Mouse (Mus musculus) forebrain, embryonic 11.5 days (tissue): ENCODE results near the gene Apobec3. TPM values are rescaled to one million over a fixed set of nuclear protein-coding genes. Genes with fewer than 3 reads are reported as not detected.

Experiments used
- ATAC-seq: fragments of 200-750 bp; cut with Nextera tagmentation; replicated peaks from 2 replicates; pipeline ENCODE4 v1.8.0; 2017; ENCODE audit warnings: moderate TSS enrichment; ENCODE audit not compliant: low FRiP score
- DNase-seq: peaks from one replicate; pipeline ENCODE4 v3.0.0-alpha.2; 2017; ENCODE audit warnings: low spot score
- H3K27ac ChIP-seq: fragments of 300-500 bp; sonication (generic); 2 replicates; pipeline ENCODE4 v1.5.1; 2014; ENCODE audit warnings: low read depth, low read length
- H3K27me3 ChIP-seq: fragments of 300-500 bp; sonication (generic); 2 replicates; pipeline ENCODE4 v1.6.1; 2014; ENCODE audit warnings: mild to moderate bottlenecking, low read length, mixed read lengths; ENCODE audit not compliant: control insufficient read depth, insufficient read depth
- H3K36me3 ChIP-seq: fragments of 300-500 bp; sonication (generic); 2 replicates; pipeline ENCODE4 v1.6.1; 2014; ENCODE audit warnings: mild to moderate bottlenecking, low read length, moderate library complexity, mixed read lengths; ENCODE audit not compliant: control insufficient read depth, insufficient read depth
- H3K4me1 ChIP-seq: fragments of 300-500 bp; sonication (generic); replicated peaks from 2 replicates; pipeline ENCODE4 v1.6.1; 2014; ENCODE audit warnings: low read length, mixed read lengths; ENCODE audit not compliant: control insufficient read depth, insufficient read depth
- H3K4me2 ChIP-seq: fragments of 300-500 bp; sonication (generic); 2 replicates; pipeline ENCODE4 v1.6.1; 2014; ENCODE audit warnings: low read depth, mild to moderate bottlenecking, low read length, moderate library complexity, mixed read lengths; ENCODE audit not compliant: severe bottlenecking
- H3K4me3 ChIP-seq: fragments of 300-500 bp; sonication (generic); 2 replicates; pipeline ENCODE4 v1.5.1; 2014; ENCODE audit warnings: low read depth, low read length
- H3K9ac ChIP-seq: fragments of 300-500 bp; sonication (generic); 2 replicates; pipeline ENCODE4 v1.6.1; 2014; ENCODE audit warnings: low read length
- H3K9me3 ChIP-seq: fragments of 300-500 bp; sonication (generic); 2 replicates; pipeline ENCODE4 v1.6.1; 2016; ENCODE audit warnings: low read length, mixed read lengths; ENCODE audit not compliant: control insufficient read depth
- WGBS: fragments of 180-500 bp; shearing (Covaris S2); extraction: QIAGEN DNeasy Blood & Tissue Kit; methylation state at CpG from one replicate; pipeline ENCODE4 v1.1.7; 2014; 5-methylcytosine and 5-hydroxymethylcytosine counted together
- polyA plus RNA-seq: library from polyadenylated mRNA; unstranded; fragments of >200 nt; fragmentation: Nextera tagmentation; extraction: Ambion mirVana; gene quantifications from 2 replicates; pipeline ENCODE4 v1.2.1, GENCODE M21; 2014

Gene Apobec3
- polyA plus RNA-seq, 1 experiment from 2014 or later: 10.6 TPM

- no peaks in the 10 kb centered on the region for H3K36me3 ChIP-seq
- no peak overlapping the region for H3K4me2 ChIP-seq
- no peak overlapping the region for H3K9ac ChIP-seq
- H3K4me3 ChIP-seq: no peak overlapping the region
- no peak for ATAC-seq
- DNase-seq: no peak
- no peaks in the 10 kb centered on the region for H3K9me3 ChIP-seq
- H3K27ac ChIP-seq: no peak overlapping the region
- 84% methylated on average over 6 of the region's 6 CpGs for WGBS
- H3K27me3 ChIP-seq: no peaks in the 10 kb centered on the region
- no peaks in the 10 kb centered on the region for H3K4me1 ChIP-seq
Observed at GRCm38 (mm10) chr15:79942541-79942940, 51.1 kb downstream of the Apobec3 start.

- Histone ChIP-seq H3K36me3 (no peaks in the 10 kb centered on the region), H3K9me3 (no peaks in the 10 kb centered on the region), H3K27ac (no peak overlapping the region), H3K9ac (no peak overlapping the region), H3K4me1 (no peaks in the 10 kb centered on the region), H3K27me3 (no peaks in the 10 kb centered on the region), H3K4me3 (no peak overlapping the region), H3K4me2 (no peak overlapping the region)
- ATAC-seq: no peak
- 76% methylated on average over 3 of the region's 3 CpGs for WGBS
- no peak for DNase-seq
Observed at GRCm38 (mm10) chr15:79943584-79943983, 52.1 kb downstream of the Apobec3 start.

- 78% methylated on average over 5 of the region's 5 CpGs for WGBS
- DNase-seq (no peak), ATAC-seq (no peak)
- Histone ChIP-seq H3K27me3 (no peaks in the 10 kb centered on the region), H3K4me3 (no peak overlapping the region), H3K36me3 (no peaks in the 10 kb centered on the region), H3K9ac (no peak overlapping the region), H3K4me1 (no peaks in the 10 kb centered on the region; the same call in 1 of the 2 replicates), H3K4me2 (no peak overlapping the region), H3K9me3 (no peaks in the 10 kb centered on the region), H3K27ac (no peak overlapping the region)
Observed at GRCm38 (mm10) chr15:79944948-79945347, 53.5 kb downstream of the Apobec3 start.

- Histone ChIP-seq H3K4me1 (peaks cover 4% of the 10 kb centered on the region; the same call in 1 of the 2 replicates), H3K9me3 (no peaks in the 10 kb centered on the region), H3K36me3 (no peaks in the 10 kb centered on the region), H3K4me2 (no peak overlapping the region), H3K27ac (no peak overlapping the region), H3K27me3 (no peaks in the 10 kb centered on the region), H3K4me3 (no peak overlapping the region), H3K9ac (no peak overlapping the region)
- DNase-seq (peak; percentile 94), ATAC-seq (peak; percentile 76)
- WGBS: 12% methylated on average over 4 of the region's 4 CpGs
Observed at GRCm38 (mm10) chr15:79946022-79946421, 54.6 kb downstream of the Apobec3 start.

- Histone ChIP-seq H3K27ac (no peak overlapping the region), H3K9ac (no peak overlapping the region), H3K36me3 (no peaks in the 10 kb centered on the region), H3K4me1 (peaks cover 4% of the 10 kb centered on the region; the same call in 1 of the 2 replicates), H3K4me2 (no peak overlapping the region), H3K9me3 (no peaks in the 10 kb centered on the region), H3K27me3 (no peaks in the 10 kb centered on the region), H3K4me3 (no peak overlapping the region)
- 56% methylated on average over 9 of the region's 9 CpGs for WGBS
- peak; percentile 65 for DNase-seq
- no peak for ATAC-seq
Observed at GRCm38 (mm10) chr15:79946790-79947189, 55.3 kb downstream of the Apobec3 start.

DNA sequence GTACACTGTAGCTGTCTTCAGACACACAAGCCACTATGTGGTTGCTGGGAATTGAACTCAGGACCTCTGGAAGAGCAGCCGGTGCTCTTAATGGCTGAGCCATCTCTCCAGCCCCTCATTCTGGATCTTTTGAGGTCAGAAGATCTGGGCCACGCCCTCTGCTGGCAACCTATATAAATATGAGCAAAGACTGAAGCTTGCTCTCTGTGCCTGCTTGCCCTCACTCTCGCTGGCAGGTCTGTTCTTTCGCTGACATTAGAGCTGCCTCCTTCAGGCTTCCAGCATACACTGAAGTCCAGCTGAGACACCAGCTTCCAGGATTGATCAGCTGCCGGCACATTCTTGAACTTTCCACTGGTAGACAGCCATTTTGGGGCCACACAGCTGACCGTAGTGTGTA is 56.2 kb downstream of the Apobec3 start:
- 78% methylated on average over 6 of the region's 6 CpGs for WGBS
- DNase-seq (no peak), ATAC-seq (no peak)
- no peak overlapping the region for H3K4me2 ChIP-seq
- H3K9me3 ChIP-seq: no peaks in the 10 kb centered on the region
- no peaks in the 10 kb centered on the region for H3K36me3 ChIP-seq
- H3K4me3 ChIP-seq: no peak overlapping the region
- H3K27ac ChIP-seq: no peak overlapping the region
- peaks cover 8% of the 10 kb centered on the region; the same call in 1 of the 2 replicates for H3K4me1 ChIP-seq
- H3K9ac ChIP-seq: no peak overlapping the region
- no peaks in the 10 kb centered on the region for H3K27me3 ChIP-seq

DNA sequence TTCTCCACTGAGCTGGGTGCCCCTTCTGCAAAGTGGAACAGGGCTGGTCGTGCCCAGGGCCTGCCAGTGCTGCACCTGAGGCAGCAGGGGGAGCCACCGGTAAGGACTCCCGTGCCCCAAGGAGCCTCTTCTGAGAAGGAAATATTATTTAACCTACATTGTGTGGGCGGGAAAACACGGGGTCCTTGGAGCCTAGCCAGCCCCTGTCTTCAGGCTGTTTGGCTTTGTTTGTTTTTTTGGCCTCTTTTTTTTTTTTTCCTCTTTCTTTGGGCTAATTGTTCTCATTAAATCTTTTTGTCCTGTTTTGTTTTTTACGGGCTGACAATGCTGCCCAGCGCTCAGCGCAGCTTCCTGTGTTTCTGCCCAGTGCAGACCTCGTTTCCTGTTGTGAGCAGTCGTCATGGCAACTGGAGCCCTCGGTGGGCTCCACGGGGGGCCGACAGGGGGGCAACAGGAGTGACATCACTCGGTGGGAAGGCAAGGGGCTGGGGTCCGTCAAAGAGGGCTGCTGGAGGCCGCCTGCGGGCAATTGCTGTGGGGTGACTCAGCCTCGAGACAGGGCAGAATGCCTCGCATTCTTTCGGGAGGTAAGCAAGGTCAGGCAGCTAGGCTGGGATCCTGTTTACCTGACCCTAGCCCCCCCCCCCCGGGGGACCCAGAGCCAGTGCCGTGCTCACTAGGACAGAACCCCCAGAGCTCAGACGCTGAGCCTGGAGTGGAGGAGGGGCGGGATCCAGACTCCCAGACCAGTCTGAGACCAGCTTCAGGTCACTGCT is 59.0 kb downstream of the Apobec3 start:
- no peaks in the 10 kb centered on the region for H3K36me3 ChIP-seq
- no peaks in the 10 kb centered on the region for H3K27me3 ChIP-seq
- H3K4me3 ChIP-seq: peak overlapping the region; percentile 11; the same call in 1 of the 2 replicates
- 4% methylated on average over 24 of the region's 24 CpGs for WGBS
- H3K9ac ChIP-seq: peak overlapping the region; percentile 44; the same call in 1 of the 2 replicates
- DNase-seq (peak; percentile 89), ATAC-seq (peak; percentile 67)
- peak overlapping the region; percentile 48 for H3K4me2 ChIP-seq
- no peak overlapping the region for H3K27ac ChIP-seq
- no peaks in the 10 kb centered on the region for H3K9me3 ChIP-seq
- peaks cover 8% of the 10 kb centered on the region; the same call in 1 of the 2 replicates for H3K4me1 ChIP-seq

GRCm38 (mm10) chr15:79951226-79951625 is 59.8 kb downstream of the Apobec3 start:
- ATAC-seq (no peak), DNase-seq (no peak)
- no peaks in the 10 kb centered on the region for H3K36me3 ChIP-seq
- peaks cover 8% of the 10 kb centered on the region; the same call in 1 of the 2 replicates for H3K4me1 ChIP-seq
- H3K9ac ChIP-seq: no peak overlapping the region
- H3K9me3 ChIP-seq: no peaks in the 10 kb centered on the region
- no peak overlapping the region for H3K27ac ChIP-seq
- no peak overlapping the region for H3K4me3 ChIP-seq
- no peak overlapping the region for H3K4me2 ChIP-seq
- WGBS: 76% methylated on average over 6 of the region's 6 CpGs
- H3K27me3 ChIP-seq: no peaks in the 10 kb centered on the region
